Comparison of ENCODE assay signal across 17 mouse cellular contexts in the genomic region with DNA sequence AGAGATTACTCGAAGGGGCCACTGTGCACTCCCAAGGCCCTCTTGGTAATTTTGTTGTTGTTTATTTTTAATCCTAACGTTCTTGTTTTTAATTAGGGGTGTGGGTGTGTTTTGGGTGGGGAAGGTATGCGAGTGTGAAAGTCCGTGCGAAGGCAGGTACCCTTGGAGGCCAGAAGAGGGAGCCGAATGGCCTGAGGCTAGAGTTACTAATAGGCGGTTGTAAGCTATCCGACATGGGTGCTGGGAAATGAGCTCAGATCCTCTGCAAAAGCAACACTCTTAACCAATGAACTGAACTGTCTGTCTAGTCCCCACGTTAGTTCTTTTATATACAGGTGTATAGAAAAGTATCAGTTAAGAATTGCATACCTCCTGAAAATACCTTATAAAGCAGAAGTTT. TPM values are rescaled to one million over a fixed set of nuclear protein-coding genes. Genes with fewer than 3 reads are reported as not detected.
DNase-seq lines count a peak whose midpoint lies in the region; ATAC-seq and TF ChIP-seq lines count a peak whose summit lies in the region.
"Had no signal": no experiment of that assay in that cellular context is flagged by ENCODE, and none has a peak within 500 bp of the region (broad histone marks: within the 10 kb centered on the region; RNA-seq: fewer than 3 reads in every experiment).

No protein-coding gene starts in this region.

- H3K27ac ChIP-seq in heart, embryonic 10.5 days = no peak overlapping the region
- H3K27ac ChIP-seq in neural tube, embryonic 15.5 days (replicated peaks) = no peak overlapping the region
- H3K27ac ChIP-seq: forebrain, embryonic 12.5 days; limb, embryonic 12.5 days had no signal

- peak; percentile 18 for DNase-seq in embryo, embryonic 11 days
- DNase-seq in embryo, embryonic 9.5 days (ENCODE audit: extremely low spot score) = no peak
- DNase-seq in lung, adult 2 months = no peak
- DNase-seq in lung, adult 18-20 months = no peak
- DNase-seq in ES-CJ7 (ENCODE audit: low read depth, low spot score) = peak; percentile 54
- DNase-seq in induced T-regulatory cell, adult 2 months (ENCODE audit: low read depth) = peak; percentile 6
- no peak for DNase-seq in heart, embryonic 10.5 days (ENCODE audit: low spot score)
- DNase-seq: adrenal gland, postnatal 10 days; cerebellum, postnatal 25 days; heart, postnatal 14 days; kidney, postnatal 10 days; lung, postnatal 36 days; thymus, adult 18-20 months had no signal

- no peak for TF ChIP-seq POLR2A in lung, adult 2 months (IDR thresholded peaks at IDR 0.05; ENCODE audit: borderline replicate concordance, extremely low read depth, low read depth, low read length)

- no peak overlapping the region for H3K4me3 ChIP-seq in lung, adult 2 months (replicated peaks; ENCODE audit: extremely low read depth, low read depth, low read length)
- H3K4me3 ChIP-seq in heart, embryonic 10.5 days = no peak overlapping the region
- H3K4me3 ChIP-seq in neural tube, embryonic 15.5 days (replicated peaks) = no peak overlapping the region
- H3K4me3 ChIP-seq: forebrain, embryonic 12.5 days; limb, embryonic 12.5 days had no signal

- peaks cover 4% of the 10 kb centered on the region for H3K4me1 ChIP-seq in lung, adult 2 months (ENCODE audit: control insufficient read depth, insufficient read depth, low read length)
- peaks cover 16% of the 10 kb centered on the region; the same call in 1 of the 2 replicates for H3K4me1 ChIP-seq in heart, embryonic 10.5 days
- H3K4me1 ChIP-seq in neural tube, embryonic 15.5 days = peaks cover 11% of the 10 kb centered on the region; the same call in 1 of the 2 replicates

- ATAC-seq in neural tube, embryonic 15.5 days (ENCODE audit: low FRiP score) = no peak

- WGBS in lung, adult 2 months = 53% methylated on average over 9 of the region's 9 CpGs
- 45% methylated on average over 9 of the region's 9 CpGs for WGBS in heart, embryonic 10.5 days
- 51% methylated on average over 9 of the region's 9 CpGs for WGBS in neural tube, embryonic 15.5 days

- H3K27me3 ChIP-seq in heart, embryonic 10.5 days (ENCODE audit: insufficient read depth, poor library complexity, severe bottlenecking) = peaks cover 46% of the 10 kb centered on the region
- peaks cover 33% of the 10 kb centered on the region for H3K27me3 ChIP-seq in neural tube, embryonic 15.5 days (replicated peaks)

- no peak overlapping the region for H3K9ac ChIP-seq in neural tube, embryonic 15.5 days (replicated peaks)
- H3K9ac ChIP-seq: forebrain, embryonic 12.5 days; limb, embryonic 12.5 days had no signal

- H3K4me2 ChIP-seq in neural tube, embryonic 15.5 days = no peak overlapping the region
- H3K4me2 ChIP-seq: forebrain, embryonic 12.5 days; limb, embryonic 12.5 days had no signal

- no peaks in the 10 kb centered on the region for H3K36me3 ChIP-seq in heart, embryonic 10.5 days
- no peaks in the 10 kb centered on the region for H3K36me3 ChIP-seq in neural tube, embryonic 15.5 days
- H3K36me3 ChIP-seq: forebrain, embryonic 12.5 days; limb, embryonic 12.5 days had no signal

- peak; percentile 19; the same call in 1 of the 2 replicates for TF ChIP-seq CTCF in lung, adult 2 months (IDR thresholded peaks at IDR 0.05; ENCODE audit: insufficient read depth, low read length)

- no peaks in the 10 kb centered on the region for H3K9me3 ChIP-seq in heart, embryonic 10.5 days
- H3K9me3 ChIP-seq in neural tube, embryonic 15.5 days (replicated peaks) = no peaks in the 10 kb centered on the region
- H3K9me3 ChIP-seq: forebrain, embryonic 12.5 days; limb, embryonic 12.5 days had no signal

RNA-seq across cellular contexts. Expression of gene Nkx2-3, which starts 43.8 kb away (rescaled TPM):
- 0.05 TPM in 1 of 2 replicates, not detected in the other for polyA plus RNA-seq in lung, adult 2 months (2012; rRNA removed)
- 0.55 and 2.4 TPM in 2 replicates for polyA plus RNA-seq in heart, embryonic 10.5 days (2016; fragmentation: Nextera tagmentation; extraction: Ambion mirVana)
- polyA plus RNA-seq in neural tube, embryonic 15.5 days (2015; fragmentation: Nextera tagmentation; extraction: Ambion mirVana) = 5.5 TPM in 1 of 2 replicates, not detected in the other
- polyA plus RNA-seq: limb, embryonic 12.5 days; neural tube, embryonic 14.5 days had no signal

RNA-seq across cellular contexts. Expression of gene Got1, which starts 43.9 kb away (rescaled TPM):
- polyA plus RNA-seq in lung, adult 2 months (2012; rRNA removed) = 14.1 and 21.7 TPM in 2 replicates
- polyA plus RNA-seq in heart, embryonic 10.5 days (2016; fragmentation: Nextera tagmentation; extraction: Ambion mirVana) = 119 and 176 TPM in 2 replicates
- polyA plus RNA-seq in neural tube, embryonic 15.5 days (2015; fragmentation: Nextera tagmentation; extraction: Ambion mirVana) = 118 and 127 TPM in 2 replicates

Comparison
In these comparisons a context has a peak if more than half of its experiments do, and no peak if none do; other contexts are left out.
1. DNase-seq: peak in embryo, embryonic 11 days (single experiment), ES-CJ7 (single experiment) and induced T-regulatory cell, adult 2 months (single experiment); none in embryo, embryonic 9.5 days (single experiment), lung, adult 2 months (single experiment), lung, adult 18-20 months (0 of 2) and heart, embryonic 10.5 days (single experiment).